In genomic region chr17:10190857-10191256, GRCm38 (mm10) we compare ENCODE assay signal across 18 mouse cellular contexts.
DNase-seq lines count a peak whose midpoint lies in the region; ATAC-seq lines count a peak whose summit lies in the region.
"Had no signal": no experiment of that assay in that cellular context is flagged by ENCODE, and none has a peak within 500 bp of the region (broad histone marks: within the 10 kb centered on the region; RNA-seq: fewer than 3 reads in every experiment).

No protein-coding gene starts in this region.

- peak; percentile 77 for DNase-seq in midbrain, embryonic 11.5 days (ENCODE audit: low spot score, missing footprints)
- peak; percentile 9 for DNase-seq in MN1 (ENCODE audit: low spot score)
- DNase-seq in left cerebral cortex, postnatal 36 days (ENCODE audit: low spot score in 2 of 2) = no peak
- no peak for DNase-seq in cerebellum, postnatal 36 days
- DNase-seq: adrenal gland, adult 2 months; adrenal gland, postnatal 10 days; adrenal gland, postnatal 25 days; cerebellum, adult 11 months; cerebellum, adult 18-20 months; cerebellum, adult 8-10 months; cerebellum, adult 9-11 months; cerebellum, postnatal 14 days; forebrain, postnatal 0 days had no signal

- H3K4me2 ChIP-seq in midbrain, embryonic 11.5 days = no peak overlapping the region
- H3K4me2 ChIP-seq in midbrain, embryonic 15.5 days = no peak overlapping the region
- H3K4me2 ChIP-seq: embryonic facial prominence, embryonic 12.5 days; forebrain, embryonic 13.5 days; forebrain, embryonic 15.5 days had no signal

- intact Hi-C loops in left cerebral cortex, postnatal 36 days (cut with DNase I) = loop anchor here (10.0 kb wide), 1 partner anchor 426 kb away; no protein-coding TSS in a partner anchor

- H3K4me1 ChIP-seq in midbrain, embryonic 11.5 days (ENCODE audit: control insufficient read depth, insufficient read depth, low read length) = 0 out of 2 replicates have a peak, but pooled peaks cover 2% of the 10 kb centered on the region
- 0 out of 2 replicates have a peak, but pooled peaks cover 4% of the 10 kb centered on the region for H3K4me1 ChIP-seq in midbrain, embryonic 15.5 days
- H3K4me1 ChIP-seq: embryonic facial prominence, embryonic 10.5 days; embryonic facial prominence, embryonic 12.5 days had no signal

- H3K27me3 ChIP-seq in midbrain, embryonic 11.5 days (ENCODE audit: control insufficient read depth, insufficient read depth, low read length) = no peaks in the 10 kb centered on the region
- H3K27me3 ChIP-seq in midbrain, embryonic 15.5 days (replicated peaks) = no peaks in the 10 kb centered on the region
- H3K27me3 ChIP-seq: embryonic facial prominence, embryonic 12.5 days; forebrain, embryonic 13.5 days; forebrain, embryonic 15.5 days had no signal

- H3K36me3 ChIP-seq in midbrain, embryonic 11.5 days (ENCODE audit: control insufficient read depth, insufficient read depth, low read length) = no peaks in the 10 kb centered on the region
- H3K36me3 ChIP-seq in midbrain, embryonic 15.5 days (replicated peaks) = no peaks in the 10 kb centered on the region
- H3K36me3 ChIP-seq: embryonic facial prominence, embryonic 12.5 days; forebrain, embryonic 15.5 days had no signal

- WGBS in midbrain, embryonic 11.5 days = 83% methylated on average over 1 of the region's 1 CpGs
- WGBS in midbrain, embryonic 15.5 days = 80% methylated on average over 1 of the region's 1 CpGs

- no peak for ATAC-seq in midbrain, embryonic 11.5 days (ENCODE audit: low FRiP score)
- no peak for ATAC-seq in midbrain, embryonic 15.5 days (replicated peaks)
- ATAC-seq: forebrain, embryonic 13.5 days; forebrain, embryonic 15.5 days; forebrain, postnatal 0 days had no signal

- peaks cover 7% of the 10 kb centered on the region; the same call in 1 of the 2 replicates for H3K9me3 ChIP-seq in midbrain, embryonic 11.5 days (ENCODE audit: control insufficient read depth, low read length)
- no peaks in the 10 kb centered on the region for H3K9me3 ChIP-seq in midbrain, embryonic 15.5 days
- H3K9me3 ChIP-seq: embryonic facial prominence, embryonic 12.5 days; forebrain, embryonic 15.5 days had no signal

- no peak overlapping the region for H3K4me3 ChIP-seq in midbrain, embryonic 11.5 days (ENCODE audit: low read depth, low read length)
- H3K4me3 ChIP-seq in midbrain, embryonic 15.5 days = no peak overlapping the region
- H3K4me3 ChIP-seq: embryonic facial prominence, embryonic 10.5 days; embryonic facial prominence, embryonic 12.5 days; forebrain, embryonic 13.5 days; forebrain, embryonic 15.5 days had no signal

- H3K27ac ChIP-seq in midbrain, embryonic 11.5 days (ENCODE audit: low read depth, low read length) = no peak overlapping the region
- H3K27ac ChIP-seq in midbrain, embryonic 15.5 days = no peak overlapping the region
- H3K27ac ChIP-seq: embryonic facial prominence, embryonic 10.5 days; embryonic facial prominence, embryonic 12.5 days; forebrain, embryonic 13.5 days; forebrain, embryonic 15.5 days had no signal

- H3K9ac ChIP-seq in midbrain, embryonic 11.5 days (ENCODE audit: low read length) = no peak overlapping the region
- no peak overlapping the region for H3K9ac ChIP-seq in midbrain, embryonic 15.5 days
- H3K9ac ChIP-seq: embryonic facial prominence, embryonic 12.5 days; forebrain, embryonic 13.5 days; forebrain, embryonic 15.5 days; forebrain, postnatal 0 days had no signal

Comparison
In these comparisons a context has a peak if more than half of its experiments do, and no peak if none do; other contexts are left out.
1. DNase-seq: peak in midbrain, embryonic 11.5 days (single experiment) and MN1 (single experiment); none in left cerebral cortex, postnatal 36 days (0 of 2) and cerebellum, postnatal 36 days (0 of 2).